Mouse (Mus musculus): ENCODE results near the gene Chn2. TPM values are rescaled to one million over a fixed set of nuclear protein-coding genes. Genes with fewer than 3 reads are reported as not detected.

The Chn2 gene
- total and polyA plus RNA-seq, 3 experiments, result not detected

DNA sequence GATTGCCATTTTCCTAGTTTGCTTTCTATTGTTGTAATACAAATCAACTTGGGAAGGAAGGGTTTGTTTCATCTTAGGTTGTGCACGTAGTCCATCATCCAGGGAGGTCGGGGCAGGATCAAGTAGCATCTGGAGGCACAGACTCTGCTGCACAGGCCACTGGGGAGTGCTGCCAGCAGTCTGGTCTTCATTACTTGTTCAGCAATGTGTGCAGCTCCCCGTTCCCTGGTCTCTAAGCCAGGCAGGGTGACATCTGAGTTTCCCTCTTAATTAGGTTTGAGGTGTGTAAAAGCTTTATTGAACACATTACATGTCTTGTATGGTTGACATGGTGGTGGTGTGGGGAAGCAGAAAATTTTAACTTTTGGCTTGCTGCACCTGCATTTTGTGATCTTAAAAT is 79.0 kb downstream of the Chn2 start:
- Histone ChIP-seq H3K4me1 (ENCODE audit: control insufficient read depth in 1 of 2, insufficient read depth in 2 of 2, low read length in 2 of 2) (no peaks in the 10 kb centered on the region), H3K9me3 (replicated peaks; ENCODE audit: insufficient read depth, low read length) (no peaks in the 10 kb centered on the region), H3K27me3 (ENCODE audit: control insufficient read depth in 1 of 2, insufficient read depth in 2 of 2, low read length in 2 of 2) (no peaks in the 10 kb centered on the region), H3K27ac (ENCODE audit: control insufficient read depth, low read depth, low read length) (no peak overlapping the region), H3K4me3 (ENCODE audit: control insufficient read depth in 1 of 2, insufficient read depth in 1 of 2, low read depth in 2 of 2, low read length in 2 of 2) (no peak overlapping the region), H3K36me3 (ENCODE audit: control insufficient read depth in 1 of 2, insufficient read depth in 2 of 2, low read length in 2 of 2) (no peaks in the 10 kb centered on the region), H3K9ac (ENCODE audit: control insufficient read depth, low read depth, low read length, poor library complexity, severe bottlenecking) (no peak overlapping the region), H3K79me2 (ENCODE audit: control insufficient read depth, insufficient read depth, low read length, poor library complexity) (no peaks in the 10 kb centered on the region)
- DNase-seq (ENCODE audit: low read depth, low spot score), result no peak
- TF ChIP-seq HCFC1 (IDR thresholded peaks at IDR 0.05; ENCODE audit: low read depth, low read length) (no peak), BHLHE40 (IDR thresholded peaks at IDR 0.05; ENCODE audit: borderline replicate concordance, low read depth, low read length) (no peak), GABPA (IDR thresholded peaks at IDR 0.05; ENCODE audit: low read depth, low read length) (no peak), ZNF384 (IDR thresholded peaks at IDR 0.05; ENCODE audit: low read depth, low read length) (no peak), EP300 (IDR thresholded peaks at IDR 0.05; ENCODE audit: low read depth in 1 of 2, low read length in 2 of 2) (no peak), CTCF (IDR thresholded peaks at IDR 0.05 in 2 of 3, conservative IDR thresholded peaks at IDR 0.05 in 1 of 3; ENCODE audit: control insufficient read depth in 1 of 3, insufficient read depth in 1 of 3, low read depth in 2 of 3, low read length in 3 of 3, poor library complexity in 1 of 3, severe bottlenecking in 1 of 3) (no peak), KAT2A (conservative IDR thresholded peaks at IDR 0.05; ENCODE audit: low read depth, low read length) (no peak), GATA1 (IDR thresholded peaks at IDR 0.05; ENCODE audit: low read depth, low read length) (no peak), JUND (IDR thresholded peaks at IDR 0.05; ENCODE audit: low read depth, low read length) (no peak), RCOR1 (IDR thresholded peaks at IDR 0.05; ENCODE audit: low read depth, low read length) (no peak), ZKSCAN1 (IDR thresholded peaks at IDR 0.05; ENCODE audit: low read depth, low read length) (no peak), CHD2 (IDR thresholded peaks at IDR 0.05; ENCODE audit: low read length) (no peak), USF1 (IDR thresholded peaks at IDR 0.05; ENCODE audit: low read depth, low read length) (no peak), ZC3H11A (IDR thresholded peaks at IDR 0.05; ENCODE audit: low read depth, low read length) (no peak), TAL1 (IDR thresholded peaks at IDR 0.05; ENCODE audit: low read length) (no peak), MYC (IDR thresholded peaks at IDR 0.05; ENCODE audit: low read depth, low read length) (no peak), TBP (IDR thresholded peaks at IDR 0.05; ENCODE audit: low read depth, low read length) (no peak), MYB (IDR thresholded peaks at IDR 0.05; ENCODE audit: low read depth, low read length) (no peak)

DNA sequence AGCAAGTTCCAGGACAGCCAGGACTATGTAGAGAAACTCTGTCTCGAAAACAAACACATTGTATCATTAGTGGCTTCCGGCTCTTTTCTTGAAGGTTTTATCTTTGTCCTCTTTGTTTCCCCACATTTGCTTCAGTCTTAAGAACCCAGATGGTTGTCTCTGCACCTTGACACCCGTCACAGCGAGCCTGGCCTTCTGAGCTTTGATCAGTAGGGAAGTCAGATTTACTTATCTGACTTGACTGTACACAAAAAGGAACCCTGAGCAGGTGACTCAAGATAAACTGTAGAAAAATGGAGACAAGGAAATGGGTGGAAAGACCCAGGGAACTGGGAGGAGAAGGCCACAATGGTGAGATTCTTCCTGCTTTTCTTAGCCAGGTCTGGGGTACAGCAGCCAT is 79.5 kb downstream of the Chn2 start:
- no peaks in the 10 kb centered on the region for H3K4me1 ChIP-seq (ENCODE audit: control insufficient read depth in 1 of 2, insufficient read depth in 2 of 2, low read length in 2 of 2)
- H3K27me3 ChIP-seq (ENCODE audit: control insufficient read depth in 1 of 2, insufficient read depth in 2 of 2, low read length in 2 of 2), result no peaks in the 10 kb centered on the region
- no peaks in the 10 kb centered on the region for H3K9me3 ChIP-seq (replicated peaks; ENCODE audit: insufficient read depth, low read length)
- TF ChIP-seq ZMIZ1 (IDR thresholded peaks at IDR 0.05; ENCODE audit: low read depth, low read length) (no peak), MAZ (IDR thresholded peaks at IDR 0.05; ENCODE audit: low read depth, low read length) (no peak), SIN3A (IDR thresholded peaks at IDR 0.05; ENCODE audit: low read length) (no peak), ELF1 (IDR thresholded peaks at IDR 0.05; ENCODE audit: low read depth, low read length) (no peak), RCOR1 (IDR thresholded peaks at IDR 0.05; ENCODE audit: low read depth, low read length) (no peak), EP300 (IDR thresholded peaks at IDR 0.05; ENCODE audit: low read depth in 1 of 2, low read length in 2 of 2) (no peak), USF1 (IDR thresholded peaks at IDR 0.05; ENCODE audit: low read depth, low read length) (no peak), CHD1 (IDR thresholded peaks at IDR 0.05; ENCODE audit: low read depth, low read length) (no peak), SMC3 (IDR thresholded peaks at IDR 0.05; ENCODE audit: low read depth, low read length) (no peak), MXI1 (IDR thresholded peaks at IDR 0.05; ENCODE audit: low read depth, low read length) (no peak), CHD2 (IDR thresholded peaks at IDR 0.05; ENCODE audit: low read length) (no peak), TAL1 (IDR thresholded peaks at IDR 0.05; ENCODE audit: low read length) (no peak), MAX (IDR thresholded peaks at IDR 0.05; ENCODE audit: low read length) (no peak), NRF1 (IDR thresholded peaks at IDR 0.05; ENCODE audit: insufficient read depth, low read depth, low read length, poor library complexity, severe bottlenecking) (no peak), MEF2A (IDR thresholded peaks at IDR 0.05; ENCODE audit: extremely low read depth, insufficient replicate concordance, low read depth, low read length, poor library complexity, severe bottlenecking) (no peak), USF2 (IDR thresholded peaks at IDR 0.05; ENCODE audit: borderline replicate concordance in 1 of 2, insufficient read depth in 1 of 2, low read depth in 1 of 2, low read length in 2 of 2) (no peak), ZC3H11A (IDR thresholded peaks at IDR 0.05; ENCODE audit: low read depth, low read length) (no peak)
- no peaks in the 10 kb centered on the region for H3K79me2 ChIP-seq (ENCODE audit: control insufficient read depth, insufficient read depth, low read length, poor library complexity)
- DNase-seq (ENCODE audit: low read depth, low spot score), result no peak
- H3K36me3 ChIP-seq (ENCODE audit: control insufficient read depth in 1 of 2, insufficient read depth in 2 of 2, low read length in 2 of 2), result no peaks in the 10 kb centered on the region
- H3K9ac ChIP-seq (ENCODE audit: control insufficient read depth, low read depth, low read length, poor library complexity, severe bottlenecking), result no peak overlapping the region
- no peak overlapping the region for H3K27ac ChIP-seq (ENCODE audit: control insufficient read depth, low read depth, low read length)
- no peak overlapping the region for H3K4me3 ChIP-seq (ENCODE audit: control insufficient read depth in 1 of 2, insufficient read depth in 1 of 2, low read depth in 2 of 2, low read length in 2 of 2)
